Mouse (Mus musculus) embryo, embryonic 9.5 days (tissue): Measurements from ENCODE around the gene Rap1gds1.

Experiments used
- DNase-seq: peaks from one replicate; pipeline ENCODE4 v3.0.0-alpha.2; 2017; ENCODE audit errors: extremely low spot score

Rap1gds1 gene

DNA sequence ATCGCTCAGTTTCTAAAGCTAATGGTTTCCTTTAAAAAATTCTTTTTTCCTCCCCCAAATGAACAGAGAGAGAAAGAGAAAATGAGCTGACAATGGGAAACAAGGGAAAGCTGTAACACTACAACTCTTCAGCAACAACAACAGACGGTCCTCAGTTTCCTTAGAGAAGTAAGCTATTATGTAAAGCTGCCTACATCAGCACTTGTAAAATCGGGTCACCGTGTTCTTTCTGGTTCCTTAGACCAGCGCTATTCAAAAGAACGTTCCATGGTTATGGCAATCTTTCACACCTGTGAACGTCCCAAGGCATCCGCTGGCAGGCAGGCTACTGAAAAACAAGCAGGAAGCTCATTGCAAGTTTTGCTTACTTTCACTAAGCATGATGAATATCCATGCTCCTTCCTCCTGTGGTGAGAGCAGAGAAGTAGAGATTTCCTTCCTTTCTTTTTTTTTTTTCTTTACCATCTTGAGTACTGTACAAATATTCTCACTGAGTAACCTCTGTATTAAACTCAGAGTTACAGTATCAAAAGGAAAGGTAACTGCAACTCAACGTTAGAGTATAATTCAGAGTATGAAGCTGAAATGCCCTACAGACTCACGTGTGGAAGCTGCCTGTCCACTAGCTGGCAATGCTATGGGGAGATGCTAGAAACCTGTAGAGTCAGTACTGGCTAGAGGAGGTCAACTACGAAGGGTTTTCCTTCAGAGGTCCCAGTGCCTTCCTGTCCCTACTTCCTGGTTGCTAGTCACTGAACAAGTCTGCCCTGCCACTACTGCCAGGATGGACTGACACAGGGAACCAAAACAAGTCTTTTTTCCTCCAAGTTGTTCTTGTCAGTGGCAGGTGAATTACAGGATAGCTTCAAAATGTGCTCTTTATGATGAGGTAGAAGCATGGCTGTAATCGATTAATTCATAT is 26.0 kb downstream of the Rap1gds1 start:
- DNase-seq, result no peak

DNA sequence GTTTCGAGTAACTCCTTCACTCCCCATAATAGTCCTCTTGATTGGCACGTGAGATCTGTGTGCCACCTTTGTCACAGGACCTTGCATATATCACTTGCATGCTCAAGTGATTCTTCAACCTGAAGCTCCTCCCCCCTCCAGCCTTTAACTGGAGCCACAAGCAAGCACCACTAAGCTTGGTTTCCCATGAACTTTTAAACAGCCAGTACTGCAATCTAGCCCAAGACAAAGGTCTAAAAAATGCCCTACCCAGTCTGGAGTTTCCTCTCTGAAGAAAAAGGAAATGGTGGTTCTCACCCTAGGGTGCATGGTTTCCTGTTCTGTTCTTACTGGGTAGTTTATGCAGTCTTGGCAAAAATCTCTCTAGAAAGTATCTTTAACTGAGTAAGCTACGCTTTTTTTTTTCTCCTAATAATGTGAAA is 32.6 kb downstream of the Rap1gds1 start:
- no peak for DNase-seq

DNA sequence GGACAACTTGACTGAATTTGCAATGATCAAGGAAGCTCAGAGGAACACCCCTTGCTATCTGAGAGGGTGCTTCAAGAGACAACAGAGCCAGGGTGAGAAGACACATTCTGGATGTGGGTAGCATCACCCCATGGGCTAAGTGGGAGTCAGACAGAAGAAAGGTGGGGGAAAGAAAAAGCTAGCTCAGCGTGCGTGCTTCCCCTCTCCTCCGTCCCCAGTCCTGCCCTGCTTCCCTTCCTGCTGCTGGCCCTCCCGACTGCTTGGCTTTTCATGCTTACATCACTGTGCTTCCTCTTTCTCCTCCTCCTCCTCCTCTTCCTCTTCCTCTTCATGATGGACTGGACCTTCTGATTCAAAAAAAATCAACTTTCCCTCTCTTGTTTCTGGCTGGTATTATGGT is 33.1 kb downstream of the Rap1gds1 start:
- no peak for DNase-seq

DNA sequence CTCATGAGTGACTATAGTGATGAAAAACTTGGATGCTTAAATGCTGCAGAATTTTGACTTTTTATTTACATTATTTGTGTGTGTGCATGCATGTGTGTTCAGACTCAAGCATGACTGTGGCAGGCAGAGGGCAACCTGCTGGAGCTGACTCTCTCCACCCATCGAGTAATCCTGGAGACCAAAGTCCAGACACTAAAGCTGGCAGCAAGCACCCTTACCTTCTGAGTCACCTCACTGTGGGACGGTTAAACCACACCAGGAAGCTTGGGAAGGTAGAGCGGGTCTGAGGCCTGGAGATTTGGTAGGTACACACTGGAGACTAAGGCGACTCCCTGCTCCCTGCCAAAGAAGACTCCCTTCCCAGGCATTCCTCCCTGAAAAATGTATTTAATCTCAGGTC is 38.0 kb downstream of the Rap1gds1 start:
- DNase-seq, result no peak

GRCm38 (mm10) chr3:139033179-139033578 is 41.8 kb downstream of the Rap1gds1 start:
- no peak for DNase-seq

- no peak for DNase-seq
These were observed 44.3 kb downstream of the Rap1gds1 start for GRCm38 (mm10) chr3:139030644-139031227.

DNA sequence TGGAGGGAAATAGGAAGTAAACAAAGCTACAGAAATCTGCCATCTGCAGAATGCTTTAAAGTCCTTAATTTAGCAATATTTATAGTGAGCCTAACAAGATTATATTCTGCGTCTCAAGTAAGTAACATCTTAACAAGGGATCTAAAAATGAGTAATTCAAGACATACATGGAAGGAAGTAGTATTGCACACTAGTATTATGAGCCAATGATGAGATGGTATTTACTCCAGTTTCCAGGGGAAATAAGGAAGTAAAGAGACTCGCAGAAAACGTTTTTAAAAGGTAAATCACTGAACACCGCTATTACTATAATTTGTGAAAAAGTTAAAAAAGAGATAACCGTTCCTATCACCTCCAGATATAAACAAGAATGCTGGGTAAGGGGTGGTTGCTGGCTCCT is 49.9 kb downstream of the Rap1gds1 start:
- DNase-seq, result no peak

DNA sequence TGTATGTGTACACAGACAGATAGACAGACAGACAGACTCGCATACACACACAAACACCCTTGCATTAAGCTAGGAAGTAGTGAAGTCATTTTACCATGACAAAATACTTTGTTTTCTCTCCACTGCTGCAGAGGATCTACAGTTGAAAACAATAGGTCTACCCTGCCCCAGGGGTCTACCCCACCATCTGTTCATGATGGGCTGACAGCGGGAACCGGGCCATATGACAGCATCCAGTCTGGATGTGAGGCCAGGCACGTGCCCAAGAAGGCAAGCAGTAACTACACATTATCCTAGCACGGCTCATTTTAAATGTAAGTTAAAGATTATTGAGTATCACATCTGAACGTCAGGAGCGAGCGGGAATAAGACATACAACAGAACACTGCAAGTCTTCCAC is 51.4 kb downstream of the Rap1gds1 start:
- DNase-seq, result no peak

GRCm38 (mm10) chr3:139012352-139012751 is 62.6 kb downstream of the Rap1gds1 start:
- DNase-seq, result no peak

- DNase-seq, result no peak
These were observed 69.3 kb downstream of the Rap1gds1 start for GRCm38 (mm10) chr3:139005669-139006068.

DNA sequence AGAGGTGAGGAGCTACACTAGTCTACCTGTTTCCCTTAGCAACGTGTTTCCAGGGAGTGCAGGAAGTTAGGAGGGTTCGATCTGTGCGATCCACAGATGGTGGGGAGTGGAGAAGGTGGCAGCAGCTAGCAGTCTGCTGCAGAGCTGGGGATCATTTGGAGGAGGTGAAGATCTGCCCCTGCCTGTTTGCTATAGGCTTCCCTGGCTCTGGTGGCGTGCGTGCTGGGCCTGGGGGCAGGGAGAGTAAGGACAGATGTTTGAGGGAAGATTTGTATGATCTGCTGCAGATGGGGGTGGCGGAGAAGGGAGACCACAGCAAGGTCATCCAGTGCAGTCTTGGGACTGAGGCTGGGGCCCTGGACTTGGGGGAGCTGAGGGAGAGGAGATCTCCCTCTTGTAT is 72.2 kb downstream of the Rap1gds1 start:
- no peak for DNase-seq

DNA sequence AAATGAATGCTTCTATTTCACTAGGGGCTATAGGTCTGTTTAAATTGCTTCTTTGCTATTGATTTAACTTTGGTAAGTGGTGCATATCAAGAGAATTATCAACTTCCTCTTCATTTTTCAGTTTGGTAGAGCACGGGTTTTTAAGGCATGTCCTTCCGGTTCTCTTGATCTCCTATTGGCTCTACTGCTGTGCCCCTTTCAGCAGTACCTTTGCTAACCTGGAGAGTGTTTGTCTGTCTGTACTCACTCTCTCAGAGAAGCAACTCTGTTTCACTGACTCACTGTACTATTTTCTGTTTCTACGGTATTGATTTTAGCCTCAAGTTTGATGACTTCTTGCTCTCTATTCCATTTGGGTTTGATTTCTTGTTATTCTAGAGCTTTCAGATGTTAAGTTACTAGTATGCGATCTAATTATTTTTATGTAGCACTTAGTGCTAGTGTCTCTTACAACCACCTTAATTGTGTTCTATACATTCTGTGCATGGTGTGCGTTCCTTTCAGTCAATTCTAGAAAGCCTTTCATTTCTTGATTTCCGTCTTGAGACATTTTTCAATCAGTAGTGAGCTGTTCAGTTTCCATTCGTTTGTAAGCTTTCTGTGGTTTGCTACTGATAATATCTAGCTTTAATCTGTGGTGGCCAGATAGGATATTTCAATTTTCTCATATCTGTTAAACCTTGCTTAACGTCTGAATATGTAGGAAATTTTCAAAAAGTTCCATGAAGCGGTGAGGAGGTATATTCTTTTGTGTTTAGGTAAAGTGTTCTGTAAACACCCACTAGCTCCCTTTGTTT is 74.7 kb downstream of the Rap1gds1 start:
- no peak for DNase-seq

DNA sequence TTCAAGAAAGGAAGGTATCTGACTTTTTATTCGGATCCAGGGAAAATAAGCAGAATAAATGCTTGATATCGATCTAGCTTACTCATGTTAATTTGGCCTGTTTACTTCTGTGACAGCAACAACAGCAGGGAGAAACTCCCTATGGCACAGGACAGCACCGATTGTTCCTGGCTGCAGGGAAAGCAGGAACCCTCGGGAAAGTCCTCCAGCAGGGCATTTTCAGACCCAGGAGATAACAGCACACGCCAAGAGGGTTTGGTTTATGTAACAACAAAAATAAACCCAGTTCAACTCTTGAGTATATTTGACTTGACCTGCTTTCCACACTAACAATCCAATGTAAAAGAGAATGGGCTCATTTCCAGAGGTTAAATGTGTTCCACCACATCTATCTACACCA is 81.5 kb downstream of the Rap1gds1 start:
- no peak for DNase-seq

DNA sequence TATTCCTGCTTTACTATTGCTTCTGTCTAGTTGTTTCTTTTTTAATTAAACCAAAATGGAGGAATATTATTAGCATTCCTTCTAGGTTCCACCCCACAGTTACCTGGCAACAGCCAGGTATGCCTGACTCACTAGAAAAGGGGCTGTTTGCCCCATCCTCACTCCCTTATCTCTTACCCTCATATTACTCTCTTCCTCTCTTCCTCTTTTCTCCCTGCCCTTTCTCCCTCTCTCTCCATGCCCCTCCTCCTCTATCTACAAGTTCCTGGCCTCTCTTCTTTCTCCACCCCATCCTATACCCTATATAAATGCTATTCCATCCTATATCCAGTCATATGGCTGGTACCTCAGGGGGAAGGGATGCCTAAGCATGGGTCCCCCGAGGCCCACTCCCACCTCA is 83.6 kb downstream of the Rap1gds1 start:
- no peak for DNase-seq

GRCm38 (mm10) chr3:138989141-138989540 is 85.9 kb downstream of the Rap1gds1 start:
- no peak for DNase-seq

- no peak for DNase-seq
These were observed 87.0 kb downstream of the Rap1gds1 start for GRCm38 (mm10) chr3:138988004-138988403.

DNA sequence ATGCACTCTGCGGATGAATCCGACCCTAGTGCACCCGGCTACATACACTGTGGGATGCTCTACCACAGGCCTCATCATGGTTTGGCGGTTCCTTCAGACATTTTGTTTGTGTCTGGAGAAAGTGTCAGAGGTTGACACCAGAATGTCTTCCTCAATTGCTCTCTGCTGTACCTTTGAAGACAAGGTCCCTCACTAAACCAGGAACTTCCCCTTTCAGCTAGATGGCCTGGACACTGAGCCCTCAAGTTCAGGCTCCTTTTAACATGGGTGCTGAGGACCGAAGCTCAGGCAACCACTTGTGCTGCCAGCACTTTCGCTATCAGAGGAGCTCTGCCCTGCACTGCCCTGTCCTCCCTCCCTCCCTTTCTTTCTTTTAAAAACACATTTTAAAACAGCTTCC is 92.8 kb downstream of the Rap1gds1 start:
- DNase-seq, result no peak

DNA sequence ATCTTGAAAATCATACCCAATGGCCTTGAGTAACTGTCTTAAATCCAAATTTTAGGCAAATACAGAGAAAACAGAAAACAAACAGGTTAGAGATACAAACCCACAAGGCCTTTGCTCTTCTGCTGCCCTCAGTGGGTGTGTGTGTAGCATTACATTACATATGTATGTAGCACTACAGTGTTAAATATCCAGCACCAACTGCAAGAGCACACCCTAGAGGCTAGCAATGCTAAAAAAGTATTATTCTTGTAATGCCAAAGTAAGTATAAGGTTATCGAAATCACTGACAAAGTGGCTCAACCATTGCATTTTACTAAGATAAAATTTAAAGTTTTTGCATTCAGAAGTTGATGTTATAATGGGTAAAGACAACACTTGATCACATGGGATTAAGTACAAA is 97.6 kb downstream of the Rap1gds1 start:
- no peak for DNase-seq

GRCm38 (mm10) chr3:138967627-138968026 is 107.4 kb downstream of the Rap1gds1 start:
- no peak for DNase-seq

- DNase-seq, result no peak
These were observed 116.5 kb downstream of the Rap1gds1 start for GRCm38 (mm10) chr3:138958527-138958926.

GRCm38 (mm10) chr3:138955220-138955619 is 119.8 kb downstream of the Rap1gds1 start:
- DNase-seq, result no peak

GRCm38 (mm10) chr3:138949081-138949480 is 125.9 kb downstream of the Rap1gds1 start:
- DNase-seq, result no peak
